Mouse (Mus musculus): ENCODE measurements at regions not wholly inside any gene's neighbourhood (a gene's known extent, or its start where the extent isn't known, plus 50 kb on each side); places are given as distances from the start of the nearest gene placed in this dataset.
A peak's percentile ranks its signal among the peaks of the same experiment; 100 is the strongest.

DNA sequence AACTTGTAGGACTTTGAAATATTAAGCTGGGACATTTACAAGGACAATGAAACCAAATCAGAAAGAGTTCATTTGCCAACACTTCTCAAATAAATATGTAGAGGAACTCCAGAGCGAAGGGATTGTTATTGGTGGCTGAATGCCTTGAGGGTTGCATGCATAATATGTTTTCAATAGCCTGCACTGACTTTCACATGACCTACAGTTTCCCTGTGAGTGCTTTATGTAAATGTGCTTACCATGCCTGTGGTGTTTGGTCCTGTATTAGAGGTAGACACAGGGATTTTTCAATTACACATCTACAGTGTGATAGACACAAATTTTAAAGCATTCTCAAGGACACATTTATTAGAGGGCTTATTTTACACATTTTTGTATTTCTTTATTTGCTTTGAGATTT is 899.8 kb downstream of the Kcnt2 start:
- DNase-seq (ENCODE audit: low spot score), result peak; percentile 29
- 30% methylated on average over 1 of the region's 1 CpGs for WGBS
- Histone ChIP-seq H3K9me3 (ENCODE audit: low read length) (no peaks in the 10 kb centered on the region), H3K9ac (replicated peaks; ENCODE audit: low read length, poor library complexity, severe bottlenecking) (no peak overlapping the region), H3K4me1 (ENCODE audit: insufficient read depth, low read length) (no peaks in the 10 kb centered on the region), H3K4me2 (ENCODE audit: low read depth, low read length, poor library complexity, severe bottlenecking) (no peak overlapping the region), H3K4me3 (ENCODE audit: low read depth, low read length) (no peak overlapping the region), H3K27ac (ENCODE audit: low read depth, low read length) (no peak overlapping the region), H3K36me3 (ENCODE audit: insufficient read depth, low read length) (no peaks in the 10 kb centered on the region), H3K27me3 (ENCODE audit: insufficient read depth, low read length) (no peaks in the 10 kb centered on the region)
- no peak for TF ChIP-seq CTCF (IDR thresholded peaks at IDR 0.05)
- ATAC-seq (ENCODE audit: low FRiP score), result no peak

DNA sequence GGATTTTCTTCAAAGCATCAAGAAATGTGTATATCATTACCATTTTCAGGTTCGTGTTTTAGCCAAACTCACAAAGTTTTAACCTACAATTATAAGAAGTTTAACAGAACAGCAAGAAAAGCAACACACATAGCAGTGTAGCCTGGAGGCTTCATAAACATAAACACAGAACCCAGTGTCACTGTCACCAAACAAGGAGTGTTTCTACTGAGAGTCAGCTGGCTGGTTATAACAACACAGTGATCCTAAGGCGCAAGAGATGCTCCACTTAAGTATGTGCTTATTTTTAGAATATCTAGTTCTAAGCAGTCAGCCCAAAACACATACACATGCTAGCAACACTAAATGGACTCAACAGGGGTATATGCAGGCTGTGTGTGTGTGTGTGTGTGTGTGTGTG is 903.9 kb downstream of the Kcnt2 start:
- H3K9me3 ChIP-seq (ENCODE audit: low read length), result no peaks in the 10 kb centered on the region
- ATAC-seq (ENCODE audit: low FRiP score), result no peak
- no peak overlapping the region for H3K4me2 ChIP-seq (ENCODE audit: low read depth, low read length, poor library complexity, severe bottlenecking)
- H3K36me3 ChIP-seq (ENCODE audit: insufficient read depth, low read length), result no peaks in the 10 kb centered on the region
- no peaks in the 10 kb centered on the region for H3K27me3 ChIP-seq (ENCODE audit: insufficient read depth, low read length)
- H3K4me1 ChIP-seq (ENCODE audit: insufficient read depth, low read length), result no peaks in the 10 kb centered on the region
- DNase-seq (ENCODE audit: low spot score), result no peak
- 84% methylated on average over 2 of the region's 2 CpGs for WGBS
- TF ChIP-seq CTCF (IDR thresholded peaks at IDR 0.05), result no peak
- no peak overlapping the region for H3K4me3 ChIP-seq (ENCODE audit: low read depth, low read length)
- no peak overlapping the region for H3K9ac ChIP-seq (replicated peaks; ENCODE audit: low read length, poor library complexity, severe bottlenecking)
- H3K27ac ChIP-seq (ENCODE audit: low read depth, low read length), result no peak overlapping the region

DNA sequence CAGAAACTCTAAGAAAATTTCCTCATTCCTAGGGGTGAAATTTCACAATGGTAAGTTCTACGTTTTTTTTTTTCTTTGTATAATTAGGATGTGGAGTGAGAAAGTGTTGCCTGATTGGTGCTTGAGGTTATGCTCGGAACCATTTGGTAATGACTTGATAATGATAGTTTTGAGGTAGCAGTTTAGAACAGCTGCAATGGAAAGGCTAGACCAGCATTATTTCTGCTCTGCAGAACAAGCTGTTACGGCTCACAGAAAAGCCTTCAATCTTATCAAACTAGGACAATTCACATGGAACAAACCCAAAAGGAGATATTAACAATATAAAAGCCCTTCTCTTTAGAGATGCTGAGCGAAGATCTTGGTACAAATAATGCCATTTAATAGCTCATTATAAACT is 908.6 kb downstream of the Kcnt2 start:
- H3K9me3 ChIP-seq (ENCODE audit: low read length), result no peaks in the 10 kb centered on the region
- 60% methylated on average over 4 of the region's 4 CpGs for WGBS
- no peak overlapping the region for H3K4me2 ChIP-seq (ENCODE audit: low read depth, low read length, poor library complexity, severe bottlenecking)
- no peak for ATAC-seq (ENCODE audit: low FRiP score)
- H3K36me3 ChIP-seq (ENCODE audit: insufficient read depth, low read length), result no peaks in the 10 kb centered on the region
- no peak for TF ChIP-seq CTCF (IDR thresholded peaks at IDR 0.05)
- no peak overlapping the region for H3K9ac ChIP-seq (replicated peaks; ENCODE audit: low read length, poor library complexity, severe bottlenecking)
- no peak overlapping the region for H3K27ac ChIP-seq (ENCODE audit: low read depth, low read length)
- no peaks in the 10 kb centered on the region for H3K27me3 ChIP-seq (ENCODE audit: insufficient read depth, low read length)
- H3K4me1 ChIP-seq (ENCODE audit: insufficient read depth, low read length), result no peaks in the 10 kb centered on the region
- H3K4me3 ChIP-seq (ENCODE audit: low read depth, low read length), result no peak overlapping the region
- DNase-seq (ENCODE audit: low spot score), result no peak

DNA sequence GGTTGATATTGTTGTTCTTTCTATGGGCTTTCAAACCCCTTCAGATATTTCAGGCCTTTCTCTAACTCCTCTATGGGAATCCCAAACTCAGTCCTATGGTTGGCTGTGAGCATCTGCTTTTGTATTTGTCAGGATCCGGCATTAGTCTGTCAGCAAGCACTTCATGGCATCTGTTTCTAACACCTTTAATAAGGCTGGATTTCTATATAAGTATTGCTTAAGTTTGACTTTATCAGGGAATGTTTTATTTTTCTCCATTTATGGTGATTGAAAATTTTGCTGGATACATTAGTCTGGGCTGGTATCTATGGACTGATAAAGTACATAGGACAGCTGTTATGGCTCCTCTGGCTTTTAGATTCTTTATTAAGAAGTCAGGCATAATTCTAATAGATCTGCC is 915.8 kb downstream of the Kcnt2 start:
- H3K4me2 ChIP-seq (ENCODE audit: low read depth, low read length, poor library complexity, severe bottlenecking), result no peak overlapping the region
- no peak for DNase-seq (ENCODE audit: low spot score)
- 93% methylated on average over 1 of the region's 1 CpGs for WGBS
- H3K4me1 ChIP-seq (ENCODE audit: insufficient read depth, low read length), result no peaks in the 10 kb centered on the region
- H3K27ac ChIP-seq (ENCODE audit: low read depth, low read length), result no peak overlapping the region
- H3K9ac ChIP-seq (replicated peaks; ENCODE audit: low read length, poor library complexity, severe bottlenecking), result no peak overlapping the region
- ATAC-seq (ENCODE audit: low FRiP score), result no peak
- H3K36me3 ChIP-seq (ENCODE audit: insufficient read depth, low read length), result no peaks in the 10 kb centered on the region
- no peaks in the 10 kb centered on the region for H3K27me3 ChIP-seq (ENCODE audit: insufficient read depth, low read length)
- H3K9me3 ChIP-seq (ENCODE audit: low read length), result no peaks in the 10 kb centered on the region
- TF ChIP-seq CTCF (IDR thresholded peaks at IDR 0.05), result no peak
- no peak overlapping the region for H3K4me3 ChIP-seq (ENCODE audit: low read depth, low read length)
